Mouse (Mus musculus): ENCODE results near the gene Nkx6-2.

GRCm38 (mm10) chr7:139595311-139595710, 12.7 kb upstream of the Nkx6-2 start:
- TF ChIP-seq GATA1 (IDR thresholded peaks at IDR 0.05; ENCODE audit: low read length) = no peak
- no peak for TF ChIP-seq TAL1 (IDR thresholded peaks at IDR 0.05; ENCODE audit: low read length)
